In genomic region chr4:148964541-148965310, GRCm38 (mm10) we compare ENCODE assay signal across 25 mouse cellular contexts.
DNase-seq lines count a peak whose midpoint lies in the region; ATAC-seq lines count a peak whose summit lies in the region.
"Had no signal": no experiment of that assay in that cellular context is flagged by ENCODE, and none has a peak within 500 bp of the region (broad histone marks: within the 10 kb centered on the region; RNA-seq: fewer than 3 reads in every experiment).

No protein-coding gene starts in this region.

- no peak overlapping the region for H3K4me2 ChIP-seq in kidney, embryonic 14.5 days (replicated peaks; ENCODE audit: low read depth, low read length)
- 0 out of 2 replicates have a peak overlapping the region, but pooled peaks have one; percentile 11 for H3K4me2 ChIP-seq in embryonic facial prominence, embryonic 13.5 days
- peak overlapping the region; percentile 10; the same call in 1 of the 2 replicates for H3K4me2 ChIP-seq in limb, embryonic 12.5 days
- H3K4me2 ChIP-seq in heart, embryonic 12.5 days: no peak overlapping the region
- H3K4me2 ChIP-seq: liver, embryonic 13.5 days; midbrain, embryonic 13.5 days had no signal

- H3K27ac ChIP-seq in kidney, embryonic 14.5 days (ENCODE audit: low read depth, low read length): 0 out of 2 replicates have a peak overlapping the region, but pooled peaks have one; percentile 51
- peak overlapping the region; percentile 60 for H3K27ac ChIP-seq in embryonic facial prominence, embryonic 10.5 days (replicated peaks)
- peak overlapping the region; percentile 76 for H3K27ac ChIP-seq in embryonic facial prominence, embryonic 13.5 days
- peak overlapping the region; percentile 85 for H3K27ac ChIP-seq in limb, embryonic 12.5 days
- H3K27ac ChIP-seq in heart, embryonic 12.5 days (ENCODE audit: poor library complexity, severe bottlenecking): no peak overlapping the region
- H3K27ac ChIP-seq: forebrain, embryonic 10.5 days; liver, embryonic 13.5 days; midbrain, embryonic 13.5 days had no signal

- 63% methylated on average over 10 of the region's 10 CpGs for WGBS in kidney, embryonic 14.5 days
- WGBS in embryonic facial prominence, embryonic 10.5 days: 77% methylated on average over 10 of the region's 10 CpGs
- 39% methylated on average over 10 of the region's 10 CpGs for WGBS in embryonic facial prominence, embryonic 13.5 days
- 20% methylated on average over 10 of the region's 10 CpGs for whole genome bisulfite sequencing in limb, embryonic 12.5 days
- 85% methylated on average over 10 of the region's 10 CpGs for WGBS in heart, embryonic 12.5 days

- H3K27me3 ChIP-seq in kidney, embryonic 14.5 days (ENCODE audit: control insufficient read depth, insufficient read depth, low read length): no peaks in the 10 kb centered on the region
- H3K27me3 ChIP-seq in embryonic facial prominence, embryonic 10.5 days (replicated peaks; ENCODE audit: low read depth, poor library complexity, severe bottlenecking): no peaks in the 10 kb centered on the region
- peaks cover 52% of the 10 kb centered on the region for H3K27me3 ChIP-seq in embryonic facial prominence, embryonic 13.5 days
- H3K27me3 ChIP-seq in limb, embryonic 12.5 days: peaks cover 63% of the 10 kb centered on the region
- no peaks in the 10 kb centered on the region for H3K27me3 ChIP-seq in heart, embryonic 12.5 days (replicated peaks)
- H3K27me3 ChIP-seq: CH12.LX; liver, embryonic 13.5 days had no signal

- peaks cover 20% of the 10 kb centered on the region for H3K36me3 ChIP-seq in kidney, embryonic 14.5 days (ENCODE audit: control insufficient read depth, insufficient read depth, low read length)
- peaks cover 76% of the 10 kb centered on the region for H3K36me3 ChIP-seq in embryonic facial prominence, embryonic 10.5 days (replicated peaks)
- peaks cover 33% of the 10 kb centered on the region for H3K36me3 ChIP-seq in embryonic facial prominence, embryonic 13.5 days
- peaks cover 29% of the 10 kb centered on the region for H3K36me3 ChIP-seq in limb, embryonic 12.5 days
- H3K36me3 ChIP-seq in heart, embryonic 12.5 days: peaks cover 56% of the 10 kb centered on the region

- 0 out of 2 replicates have a peak, but pooled peaks have one; percentile 14 for ATAC-seq in kidney, embryonic 14.5 days (ENCODE audit: low FRiP score, low TSS enrichment)
- no peak; the same call in 1 of the 2 replicates for ATAC-seq in embryonic facial prominence, embryonic 13.5 days (ENCODE audit: insufficient number of reproducible peaks, insufficient read depth, low FRiP score, low TSS enrichment, low read depth)
- ATAC-seq in limb, embryonic 12.5 days (ENCODE audit: insufficient number of reproducible peaks, insufficient read depth, low FRiP score, low TSS enrichment, low read depth): peak; percentile 73; the same call in 1 of the 2 replicates
- ATAC-seq in heart, embryonic 12.5 days (ENCODE audit: insufficient number of reproducible peaks, low FRiP score): no peak
- ATAC-seq: forebrain, embryonic 16.5 days; midbrain, embryonic 13.5 days had no signal

- H3K9me3 ChIP-seq in kidney, embryonic 14.5 days (ENCODE audit: control insufficient read depth, low read length): no peaks in the 10 kb centered on the region
- no peaks in the 10 kb centered on the region for H3K9me3 ChIP-seq in embryonic facial prominence, embryonic 10.5 days
- no peaks in the 10 kb centered on the region for H3K9me3 ChIP-seq in embryonic facial prominence, embryonic 13.5 days
- H3K9me3 ChIP-seq in limb, embryonic 12.5 days: no peaks in the 10 kb centered on the region
- H3K9me3 ChIP-seq in heart, embryonic 12.5 days (replicated peaks): no peaks in the 10 kb centered on the region
- H3K9me3 ChIP-seq: forebrain, embryonic 10.5 days; G1E; liver, embryonic 13.5 days; midbrain, embryonic 13.5 days had no signal

- H3K4me1 ChIP-seq in kidney, embryonic 14.5 days (ENCODE audit: control insufficient read depth, insufficient read depth, low read length): peaks cover 10% of the 10 kb centered on the region; the same call in 1 of the 2 replicates
- peaks cover 29% of the 10 kb centered on the region for H3K4me1 ChIP-seq in embryonic facial prominence, embryonic 10.5 days
- H3K4me1 ChIP-seq in embryonic facial prominence, embryonic 13.5 days: peaks cover 48% of the 10 kb centered on the region
- peaks cover 67% of the 10 kb centered on the region for H3K4me1 ChIP-seq in limb, embryonic 12.5 days (replicated peaks)
- H3K4me1 ChIP-seq in heart, embryonic 12.5 days (replicated peaks): peaks cover 61% of the 10 kb centered on the region
- H3K4me1 ChIP-seq: liver, embryonic 13.5 days had no signal

- H3K9ac ChIP-seq in kidney, embryonic 14.5 days (ENCODE audit: low read depth, low read length): no peak overlapping the region
- H3K9ac ChIP-seq in embryonic facial prominence, embryonic 13.5 days: peak overlapping the region; percentile 36; the same call in 1 of the 2 replicates
- H3K9ac ChIP-seq in limb, embryonic 12.5 days (replicated peaks): no peak overlapping the region
- H3K9ac ChIP-seq in heart, embryonic 12.5 days: no peak overlapping the region; the same call in 1 of the 2 replicates
- H3K9ac ChIP-seq: liver, embryonic 13.5 days; midbrain, embryonic 13.5 days had no signal

- H3K4me3 ChIP-seq in kidney, embryonic 14.5 days (ENCODE audit: low read length): no peak overlapping the region
- no peak overlapping the region for H3K4me3 ChIP-seq in embryonic facial prominence, embryonic 10.5 days
- H3K4me3 ChIP-seq in embryonic facial prominence, embryonic 13.5 days: no peak overlapping the region
- no peak overlapping the region for H3K4me3 ChIP-seq in limb, embryonic 12.5 days (replicated peaks)
- no peak overlapping the region for H3K4me3 ChIP-seq in heart, embryonic 12.5 days
- H3K4me3 ChIP-seq: forebrain, embryonic 10.5 days; liver, embryonic 13.5 days; midbrain, embryonic 13.5 days had no signal

- no peak for DNase-seq in kidney, adult 18-20 months
- DNase-seq in embryonic facial prominence, embryonic 10.5 days (ENCODE audit: low spot score): no peak
- DNase-seq in thymus, postnatal 36 days: no peak
- DNase-seq: adrenal gland, postnatal 10 days; B cell, adult 2 months; cerebellum, adult 18-20 months; cerebellum, postnatal 14 days; gastrocnemius, postnatal 14 days; heart, adult 11 months; heart, postnatal 36 days; kidney, adult 9 months; layer of hippocampus, adult 9-11 months; liver, embryonic 13.5 days; lung, adult 2 months; lung, postnatal 14 days; right cerebral cortex, postnatal 14 days had no signal

Comparison
In these comparisons a context has a peak if more than half of its experiments do, and no peak if none do; other contexts are left out.
1. ATAC-seq: peak in kidney, embryonic 14.5 days (single experiment) and limb, embryonic 12.5 days (single experiment); none in embryonic facial prominence, embryonic 13.5 days (single experiment) and heart, embryonic 12.5 days (single experiment).
2. H3K4me2 ChIP-seq: peak in embryonic facial prominence, embryonic 13.5 days (single experiment) and limb, embryonic 12.5 days (single experiment); none in kidney, embryonic 14.5 days (single experiment) and heart, embryonic 12.5 days (single experiment).